Mouse (Mus musculus): ENCODE measurements around the gene Gm44790.

DNA sequence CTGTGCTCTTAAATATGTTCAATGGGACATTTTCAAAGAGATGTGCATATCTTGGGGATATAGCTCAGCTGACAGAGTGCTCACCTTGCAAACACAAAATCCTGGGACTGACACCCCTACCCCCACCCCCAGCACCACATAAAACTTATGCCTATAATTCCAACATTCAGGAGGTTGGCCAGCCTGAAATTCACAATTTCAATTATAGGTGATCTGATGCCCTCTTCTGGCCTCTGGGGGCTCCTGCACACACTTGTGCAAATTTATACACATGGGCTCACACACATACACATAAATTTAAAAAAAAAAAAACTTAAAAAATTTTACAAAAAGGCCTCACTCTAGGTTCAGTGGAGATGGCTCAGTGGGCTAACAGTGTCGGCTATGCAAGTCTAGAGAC lies 33.3 kb upstream of the Gm44790 start:
- no peak for TF ChIP-seq TAL1 (IDR thresholded peaks at IDR 0.05; ENCODE audit: low read length)
- no peak for TF ChIP-seq GATA1 (IDR thresholded peaks at IDR 0.05; ENCODE audit: low read length)

All from erythroblast, embryonic 14.5 days (primary cell).